Mouse (Mus musculus) spleen, postnatal 4 days (tissue): ENCODE data around the gene Rdh9.
A peak's percentile ranks its signal among the peaks of the same experiment; 100 is the strongest.
"Not testable (repeated sequence)": the region's sequence is repeated elsewhere in the genome, so short reads cannot be mapped to it uniquely, and the experiment has no call there.

Experiments used
- DNase-seq, 2 experiments: peaks; one replicate each; pipeline ENCODE4 v3.0.0; 2022; ENCODE audit warnings: low spot score in 2 of 2

The Rdh9 gene

GRCm38 (mm10) chr10:127755770-127756468, 20.3 kb upstream of the Rdh9 start:
- DNase-seq, result peak in 1 of 2 experiments; percentile 50

GRCm38 (mm10) chr10:127759181-127760110, 16.7 kb upstream of the Rdh9 start, which contains the start of the genes Rdh1 and Rdh16f1:
TSS of gene Rdh1 (plus strand) at chr10:127759721.
TSS of gene Rdh16f1 (plus strand) at chr10:127759787.
- peak in 1 of 2 experiments; percentile 50 for DNase-seq

- DNase-seq, result peak in 1 of 2 experiments; percentile 45
Observed at GRCm38 (mm10) chr10:127762926-127763325, 13.3 kb upstream of the Rdh9 start.

- peak in 1 of 2 experiments; percentile 47 for DNase-seq
Observed at GRCm38 (mm10) chr10:127763914-127764680, 12.1 kb upstream of the Rdh9 start.

- peak in 1 of 2 experiments; percentile 25 for DNase-seq
Observed at GRCm38 (mm10) chr10:127766564-127766963, 9.6 kb upstream of the Rdh9 start.

- DNase-seq, result peak in 1 of 2 experiments; percentile 51
Observed at GRCm38 (mm10) chr10:127782321-127782720, 6.1 kb downstream of the Rdh9 start.

- not testable (repeated sequence) for DNase-seq
Observed at GRCm38 (mm10) chr10:127785411-127785810, 9.2 kb downstream of the Rdh9 start.

- no peak for DNase-seq
Observed at GRCm38 (mm10) chr10:127799295-127799694, 23.1 kb downstream of the Rdh9 start.

- DNase-seq, result no peak
Observed at GRCm38 (mm10) chr10:127800891-127801290, 24.7 kb downstream of the Rdh9 start, which contains the start of gene Rdh16. TSS of gene Rdh16 (plus strand) at chr10:127801152.

- DNase-seq, result no peak
Observed at GRCm38 (mm10) chr10:127801612-127802011, 25.4 kb downstream of the Rdh9 start.

- DNase-seq, result no peak
Observed at GRCm38 (mm10) chr10:127802236-127802635, 26.1 kb downstream of the Rdh9 start.

- peak in 1 of 2 experiments; percentile 18 for DNase-seq
Observed at GRCm38 (mm10) chr10:127804416-127804815, 28.2 kb downstream of the Rdh9 start.

GRCm38 (mm10) chr10:127815888-127816287, 39.7 kb downstream of the Rdh9 start:
- DNase-seq, result no peak

- not testable (repeated sequence) for DNase-seq
Observed at GRCm38 (mm10) chr10:127817268-127817910, 41.2 kb downstream of the Rdh9 start.

- not testable (repeated sequence) for DNase-seq
Observed at GRCm38 (mm10) chr10:127821806-127822205, 45.6 kb downstream of the Rdh9 start.

- no peak for DNase-seq
Observed at GRCm38 (mm10) chr10:127825386-127825785, 49.2 kb downstream of the Rdh9 start.

GRCm38 (mm10) chr10:127829121-127829520, 52.9 kb downstream of the Rdh9 start:
- no peak for DNase-seq

- not testable (repeated sequence) for DNase-seq
Observed at GRCm38 (mm10) chr10:127834186-127834585, 58.0 kb downstream of the Rdh9 start.

GRCm38 (mm10) chr10:127835292-127835691, 59.1 kb downstream of the Rdh9 start:
- no peak for DNase-seq

GRCm38 (mm10) chr10:127837793-127838192, 61.6 kb downstream of the Rdh9 start:
- not testable (repeated sequence) for DNase-seq

GRCm38 (mm10) chr10:127838539-127838938, 62.4 kb downstream of the Rdh9 start:
- DNase-seq, result no peak
